Mouse (Mus musculus): ENCODE data around the gene Atl3. TPM values are rescaled to one million over a fixed set of nuclear protein-coding genes. Genes with fewer than 3 reads are reported as not detected.

The Atl3 gene
- polyA plus RNA-seq, 1 experiment from 2014 or later = 10.9 TPM

DNA sequence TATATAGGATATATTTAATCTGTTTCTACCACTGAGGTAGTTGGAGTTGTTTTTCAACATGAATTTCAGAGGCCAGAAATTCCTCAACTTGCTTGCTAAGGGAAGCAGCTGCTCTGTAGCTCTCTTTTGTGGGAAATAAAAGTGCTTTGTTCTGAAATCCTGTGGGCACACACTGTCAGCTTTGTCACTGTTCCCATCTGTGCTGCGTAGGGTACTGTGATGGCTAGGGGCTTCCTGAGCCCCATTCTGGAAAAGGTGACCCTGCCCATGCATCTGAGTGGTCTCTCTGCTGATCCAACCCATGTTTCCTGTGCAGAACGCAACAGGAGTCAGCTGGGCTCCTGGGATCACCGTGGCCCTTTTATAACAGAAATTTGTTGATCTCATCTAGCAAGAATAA is 73.0 kb downstream of the Atl3 start:
- H3K4me2 ChIP-seq (ENCODE audit: low read depth, severe bottlenecking) = no peak overlapping the region
- H3K4me3 ChIP-seq (ENCODE audit: low read depth, low read length) = no peak overlapping the region
- no peaks in the 10 kb centered on the region for H3K27me3 ChIP-seq (ENCODE audit: control insufficient read depth, insufficient read depth, low read length)
- DNase-seq (ENCODE audit: low spot score) = no peak
- H3K27ac ChIP-seq (replicated peaks; ENCODE audit: low read depth, low read length) = no peak overlapping the region
- no peak for ATAC-seq (ENCODE audit: insufficient number of reproducible peaks, low FRiP score, low TSS enrichment, low read depth)
- no peak overlapping the region for H3K9ac ChIP-seq (ENCODE audit: low read length)
- no peaks in the 10 kb centered on the region for H3K36me3 ChIP-seq (ENCODE audit: control insufficient read depth, insufficient read depth, low read length)
- peaks cover 8% of the 10 kb centered on the region for H3K4me1 ChIP-seq (ENCODE audit: control insufficient read depth, insufficient read depth, low read length)
- 85% methylated on average over 3 of the region's 3 CpGs for WGBS
- no peaks in the 10 kb centered on the region for H3K9me3 ChIP-seq (ENCODE audit: control insufficient read depth, low read length)

DNA sequence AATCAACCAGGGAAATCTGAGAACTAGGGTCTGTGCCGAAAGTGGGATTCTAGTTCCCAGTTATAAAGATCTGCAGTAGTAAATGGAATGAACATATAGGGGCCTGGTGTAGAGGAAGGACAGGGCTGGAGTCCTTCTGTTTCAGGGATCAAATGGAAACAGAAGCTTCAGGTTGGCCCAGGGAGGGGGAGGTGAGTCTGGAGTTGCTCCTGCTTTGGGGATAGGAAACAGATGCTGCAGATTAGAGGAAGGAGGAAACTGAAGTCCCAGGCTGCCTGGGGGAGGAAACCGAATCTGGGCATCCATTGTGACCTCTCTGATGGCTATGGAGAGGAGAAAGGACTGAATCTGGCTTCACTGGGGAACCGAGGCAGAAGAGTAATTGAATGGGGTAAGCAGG is 74.5 kb downstream of the Atl3 start:
- ATAC-seq (ENCODE audit: insufficient number of reproducible peaks, low FRiP score, low TSS enrichment, low read depth) (no peak), DNase-seq (ENCODE audit: low spot score) (peak; percentile 61)
- no peak overlapping the region for H3K4me3 ChIP-seq (ENCODE audit: low read depth, low read length)
- peaks cover 8% of the 10 kb centered on the region for H3K4me1 ChIP-seq (ENCODE audit: control insufficient read depth, insufficient read depth, low read length)
- no peaks in the 10 kb centered on the region for H3K36me3 ChIP-seq (ENCODE audit: control insufficient read depth, insufficient read depth, low read length)
- peak overlapping the region; percentile 61; the same call in 1 of the 2 replicates for H3K27ac ChIP-seq (replicated peaks; ENCODE audit: low read depth, low read length)
- H3K4me2 ChIP-seq (ENCODE audit: low read depth, severe bottlenecking) = no peak overlapping the region
- WGBS = 24% methylated on average over 3 of the region's 3 CpGs
- H3K27me3 ChIP-seq (ENCODE audit: control insufficient read depth, insufficient read depth, low read length) = no peaks in the 10 kb centered on the region
- H3K9ac ChIP-seq (ENCODE audit: low read length) = no peak overlapping the region
- H3K9me3 ChIP-seq (ENCODE audit: control insufficient read depth, low read length) = no peaks in the 10 kb centered on the region

DNA sequence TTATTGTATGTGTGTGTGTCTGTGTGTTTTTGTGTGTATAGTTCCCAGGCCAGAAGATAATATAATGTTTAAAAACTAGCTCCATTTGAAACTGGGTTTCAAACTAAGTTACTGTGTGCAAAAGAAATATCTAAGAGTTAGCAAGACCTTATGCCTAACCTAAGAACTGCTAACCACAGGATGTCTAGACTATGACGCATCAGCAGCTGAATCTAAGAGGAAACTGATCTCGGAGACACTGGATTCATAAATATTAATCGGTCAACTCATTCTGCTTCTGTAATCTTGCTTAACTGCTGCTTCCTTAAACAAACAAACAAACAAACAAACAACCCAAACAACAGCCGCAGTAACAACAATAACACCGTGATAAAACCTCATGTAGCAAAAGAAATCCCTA is 75.8 kb downstream of the Atl3 start:
- H3K36me3 ChIP-seq (ENCODE audit: control insufficient read depth, insufficient read depth, low read length) = no peaks in the 10 kb centered on the region
- no peaks in the 10 kb centered on the region for H3K27me3 ChIP-seq (ENCODE audit: control insufficient read depth, insufficient read depth, low read length)
- peaks cover 8% of the 10 kb centered on the region for H3K4me1 ChIP-seq (ENCODE audit: control insufficient read depth, insufficient read depth, low read length)
- ATAC-seq (ENCODE audit: insufficient number of reproducible peaks, low FRiP score, low TSS enrichment, low read depth) (no peak), DNase-seq (ENCODE audit: low spot score) (no peak)
- no peaks in the 10 kb centered on the region for H3K9me3 ChIP-seq (ENCODE audit: control insufficient read depth, low read length)
- WGBS = 84% methylated on average over 5 of the region's 5 CpGs
- H3K9ac ChIP-seq (ENCODE audit: low read length) = no peak overlapping the region
- H3K4me3 ChIP-seq (ENCODE audit: low read depth, low read length) = no peak overlapping the region
- no peak overlapping the region for H3K27ac ChIP-seq (replicated peaks; ENCODE audit: low read depth, low read length)
- H3K4me2 ChIP-seq (ENCODE audit: low read depth, severe bottlenecking) = no peak overlapping the region

DNA sequence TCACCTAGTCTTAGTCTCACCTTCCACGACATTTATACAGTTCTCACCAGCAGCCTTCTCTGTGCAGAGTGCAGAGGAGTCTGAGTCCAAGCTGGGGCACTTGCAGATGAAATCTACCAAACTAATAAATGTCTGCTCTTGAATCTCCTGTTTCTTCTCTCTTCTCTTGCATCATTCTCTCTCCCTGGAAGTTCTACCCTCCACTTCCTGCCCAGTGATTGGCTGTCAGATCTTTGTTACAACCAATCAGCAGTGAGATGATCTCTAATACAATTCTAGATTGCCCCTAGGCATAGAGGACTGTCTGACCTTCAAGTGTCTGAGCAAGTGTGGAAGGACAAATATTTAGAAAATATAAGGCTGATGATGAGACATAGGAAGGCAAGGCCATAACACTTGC is 82.3 kb downstream of the Atl3 start:
- DNase-seq (ENCODE audit: low spot score) (no peak), ATAC-seq (ENCODE audit: insufficient number of reproducible peaks, low FRiP score, low TSS enrichment, low read depth) (no peak)
- WGBS = 91% methylated on average over 1 of the region's 1 CpGs
- Histone ChIP-seq H3K27me3 (ENCODE audit: control insufficient read depth, insufficient read depth, low read length) (no peaks in the 10 kb centered on the region), H3K4me3 (ENCODE audit: low read depth, low read length) (no peak overlapping the region), H3K9ac (ENCODE audit: low read length) (no peak overlapping the region), H3K4me1 (ENCODE audit: control insufficient read depth, insufficient read depth, low read length) (no peaks in the 10 kb centered on the region), H3K27ac (replicated peaks; ENCODE audit: low read depth, low read length) (no peak overlapping the region), H3K9me3 (ENCODE audit: control insufficient read depth, low read length) (no peaks in the 10 kb centered on the region), H3K36me3 (ENCODE audit: control insufficient read depth, insufficient read depth, low read length) (no peaks in the 10 kb centered on the region), H3K4me2 (ENCODE audit: low read depth, severe bottlenecking) (no peak overlapping the region)

DNA sequence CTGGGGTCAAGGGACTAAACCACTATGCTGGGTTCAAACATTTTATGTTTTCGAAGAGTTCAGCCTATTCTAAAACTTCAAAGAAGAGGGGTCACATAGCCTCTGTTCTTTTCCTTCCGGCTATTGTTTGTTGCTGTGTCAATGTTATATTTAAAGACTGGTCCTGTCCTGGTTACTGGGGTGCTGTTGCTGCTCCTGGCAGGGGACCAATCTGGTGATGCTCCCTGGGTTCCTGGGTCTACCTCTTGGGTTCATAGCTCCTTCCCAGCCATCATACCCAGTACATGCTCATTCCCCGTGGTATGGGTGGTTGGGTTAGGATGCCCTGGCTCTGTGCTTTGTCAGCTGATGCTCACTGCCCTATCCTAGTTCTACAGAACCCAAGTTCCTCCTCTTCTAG is 83.9 kb downstream of the Atl3 start:
- no peaks in the 10 kb centered on the region for H3K36me3 ChIP-seq (ENCODE audit: control insufficient read depth, insufficient read depth, low read length)
- no peak overlapping the region for H3K27ac ChIP-seq (replicated peaks; ENCODE audit: low read depth, low read length)
- H3K4me2 ChIP-seq (ENCODE audit: low read depth, severe bottlenecking) = no peak overlapping the region
- 89% methylated on average over 3 of the region's 3 CpGs for WGBS
- H3K4me3 ChIP-seq (ENCODE audit: low read depth, low read length) = no peak overlapping the region
- H3K9me3 ChIP-seq (ENCODE audit: control insufficient read depth, low read length) = no peaks in the 10 kb centered on the region
- no peak overlapping the region for H3K9ac ChIP-seq (ENCODE audit: low read length)
- ATAC-seq (ENCODE audit: insufficient number of reproducible peaks, low FRiP score, low TSS enrichment, low read depth) (no peak), DNase-seq (ENCODE audit: low spot score) (no peak)
- H3K27me3 ChIP-seq (ENCODE audit: control insufficient read depth, insufficient read depth, low read length) = no peaks in the 10 kb centered on the region
- H3K4me1 ChIP-seq (ENCODE audit: control insufficient read depth, insufficient read depth, low read length) = no peaks in the 10 kb centered on the region

DNA sequence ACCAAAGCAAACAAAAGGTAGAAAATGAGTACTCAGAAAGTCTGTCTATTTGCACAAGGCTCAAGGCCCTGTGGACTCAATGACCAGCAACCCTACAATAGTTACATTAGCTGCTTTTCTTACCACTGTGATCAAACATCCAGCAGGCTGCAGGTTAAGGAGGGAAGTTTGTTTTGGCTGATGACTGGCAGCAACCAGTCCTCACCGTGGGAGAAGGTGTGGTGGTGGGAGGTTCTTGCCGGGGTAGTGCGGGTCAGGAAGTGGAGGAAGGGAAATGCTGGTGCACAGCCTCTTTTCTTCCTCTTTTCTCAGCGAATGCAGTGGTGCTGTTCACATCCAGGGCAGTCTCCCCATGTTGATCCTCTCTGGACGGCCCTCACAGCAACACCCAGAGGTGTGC is 87.2 kb downstream of the Atl3 start:
- Histone ChIP-seq H3K36me3 (ENCODE audit: control insufficient read depth, insufficient read depth, low read length) (no peaks in the 10 kb centered on the region), H3K4me2 (ENCODE audit: low read depth, severe bottlenecking) (no peak overlapping the region), H3K9ac (ENCODE audit: low read length) (no peak overlapping the region), H3K27me3 (ENCODE audit: control insufficient read depth, insufficient read depth, low read length) (no peaks in the 10 kb centered on the region), H3K4me1 (ENCODE audit: control insufficient read depth, insufficient read depth, low read length) (no peaks in the 10 kb centered on the region), H3K27ac (replicated peaks; ENCODE audit: low read depth, low read length) (no peak overlapping the region), H3K9me3 (ENCODE audit: control insufficient read depth, low read length) (no peaks in the 10 kb centered on the region), H3K4me3 (ENCODE audit: low read depth, low read length) (no peak overlapping the region)
- DNase-seq (ENCODE audit: low spot score) (no peak), ATAC-seq (ENCODE audit: insufficient number of reproducible peaks, low FRiP score, low TSS enrichment, low read depth) (no peak)
- 64% methylated on average over 5 of the region's 5 CpGs for WGBS

DNA sequence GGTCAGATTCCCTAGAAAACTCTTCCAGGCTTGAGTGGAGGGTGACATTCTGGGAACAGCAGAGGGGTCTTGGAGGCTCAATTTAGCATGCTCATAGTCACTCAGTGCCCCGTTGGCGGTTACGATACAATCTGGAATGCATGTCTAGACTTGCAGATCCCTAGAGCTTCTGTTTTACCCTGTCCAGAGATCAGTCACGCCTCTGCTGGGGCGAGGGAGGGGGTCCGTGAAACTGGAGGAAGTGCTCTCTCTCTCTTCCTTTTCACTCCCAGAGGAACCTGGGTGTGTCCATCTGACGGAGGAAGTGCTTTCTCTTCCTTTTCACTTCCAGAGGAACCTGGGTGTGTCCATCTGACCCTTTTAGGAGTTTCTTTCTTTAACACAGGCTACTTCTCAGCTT is 89.3 kb downstream of the Atl3 start:
- ATAC-seq (ENCODE audit: insufficient number of reproducible peaks, low FRiP score, low TSS enrichment, low read depth) = no peak
- no peaks in the 10 kb centered on the region for H3K36me3 ChIP-seq (ENCODE audit: control insufficient read depth, insufficient read depth, low read length)
- DNase-seq (ENCODE audit: low spot score) = peak; percentile 24
- H3K4me1 ChIP-seq (ENCODE audit: control insufficient read depth, insufficient read depth, low read length) = no peaks in the 10 kb centered on the region
- no peak overlapping the region for H3K27ac ChIP-seq (replicated peaks; ENCODE audit: low read depth, low read length)
- H3K27me3 ChIP-seq (ENCODE audit: control insufficient read depth, insufficient read depth, low read length) = no peaks in the 10 kb centered on the region
- no peaks in the 10 kb centered on the region for H3K9me3 ChIP-seq (ENCODE audit: control insufficient read depth, low read length)
- no peak overlapping the region for H3K4me3 ChIP-seq (ENCODE audit: low read depth, low read length)
- WGBS = 68% methylated on average over 7 of the region's 7 CpGs
- no peak overlapping the region for H3K9ac ChIP-seq (ENCODE audit: low read length)
- no peak overlapping the region for H3K4me2 ChIP-seq (ENCODE audit: low read depth, severe bottlenecking)

DNA sequence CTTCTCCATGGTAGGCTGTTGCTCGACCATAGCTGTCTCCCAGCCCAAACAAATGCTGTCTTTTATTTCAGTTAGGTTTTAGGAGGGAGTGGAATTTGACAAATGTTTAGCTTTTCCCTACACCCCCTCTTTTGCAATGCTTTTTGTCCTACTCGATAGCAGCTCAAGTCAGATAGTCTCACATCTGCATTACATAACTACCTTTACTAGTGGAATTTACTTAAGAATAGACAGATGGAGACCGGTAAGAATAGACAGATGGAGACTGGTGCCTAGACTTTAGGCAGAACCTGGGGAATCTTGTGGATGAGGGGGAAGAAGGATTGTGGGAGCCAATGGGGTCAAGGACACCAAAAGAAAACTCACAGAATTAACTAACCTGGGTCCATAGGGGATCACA is 89.8 kb downstream of the Atl3 start:
- 80% methylated on average over 3 of the region's 3 CpGs for WGBS
- DNase-seq (ENCODE audit: low spot score) = no peak
- Histone ChIP-seq H3K4me1 (ENCODE audit: control insufficient read depth, insufficient read depth, low read length) (no peaks in the 10 kb centered on the region), H3K4me2 (ENCODE audit: low read depth, severe bottlenecking) (no peak overlapping the region), H3K4me3 (ENCODE audit: low read depth, low read length) (no peak overlapping the region), H3K36me3 (ENCODE audit: control insufficient read depth, insufficient read depth, low read length) (no peaks in the 10 kb centered on the region), H3K9me3 (ENCODE audit: control insufficient read depth, low read length) (no peaks in the 10 kb centered on the region), H3K9ac (ENCODE audit: low read length) (no peak overlapping the region), H3K27ac (replicated peaks; ENCODE audit: low read depth, low read length) (no peak overlapping the region), H3K27me3 (ENCODE audit: control insufficient read depth, insufficient read depth, low read length) (no peaks in the 10 kb centered on the region)
- no peak for ATAC-seq (ENCODE audit: insufficient number of reproducible peaks, low FRiP score, low TSS enrichment, low read depth)

DNA sequence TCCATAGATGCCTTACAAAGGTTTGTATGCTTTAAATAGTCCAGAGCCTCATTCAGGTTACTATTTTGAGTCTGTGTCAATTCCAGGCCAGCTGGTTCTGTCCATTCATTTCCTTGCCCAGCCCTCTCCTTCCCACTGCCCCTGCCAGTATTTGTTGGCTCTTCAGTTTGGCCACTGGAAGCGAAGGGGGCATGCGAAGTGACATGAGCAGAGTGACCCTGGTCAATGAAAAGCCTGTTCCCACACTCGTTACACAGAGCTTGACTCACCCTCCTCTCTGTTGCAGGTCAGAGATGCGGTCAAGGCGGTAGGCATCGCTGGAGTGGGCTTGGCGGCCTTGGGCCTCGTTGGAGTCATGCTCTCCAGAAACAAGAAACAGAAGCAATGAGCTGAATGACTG is 91.4 kb downstream of the Atl3 start:
- H3K36me3 ChIP-seq (ENCODE audit: control insufficient read depth, insufficient read depth, low read length) = no peaks in the 10 kb centered on the region
- H3K27ac ChIP-seq (replicated peaks; ENCODE audit: low read depth, low read length) = no peak overlapping the region
- H3K4me3 ChIP-seq (ENCODE audit: low read depth, low read length) = no peak overlapping the region
- DNase-seq (ENCODE audit: low spot score) (no peak), ATAC-seq (ENCODE audit: insufficient number of reproducible peaks, low FRiP score, low TSS enrichment, low read depth) (no peak)
- H3K4me2 ChIP-seq (ENCODE audit: low read depth, severe bottlenecking) = no peak overlapping the region
- H3K27me3 ChIP-seq (ENCODE audit: control insufficient read depth, insufficient read depth, low read length) = no peaks in the 10 kb centered on the region
- WGBS = 91% methylated on average over 8 of the region's 8 CpGs
- no peaks in the 10 kb centered on the region for H3K9me3 ChIP-seq (ENCODE audit: control insufficient read depth, low read length)
- no peak overlapping the region for H3K9ac ChIP-seq (ENCODE audit: low read length)
- no peaks in the 10 kb centered on the region for H3K4me1 ChIP-seq (ENCODE audit: control insufficient read depth, insufficient read depth, low read length)

All from limb, embryonic 11.5 days (tissue).